Mouse (Mus musculus) heart, adult 2 months (tissue): ENCODE measurements around the gene Olfr550.
"Not testable (repeated sequence)": the region's sequence is repeated elsewhere in the genome, so short reads cannot be mapped to it uniquely, and the experiment has no call there.

Experiments
- CTCF ChIP-seq: fragments of 200-600 bp; IDR thresholded peaks from 2 replicates; pipeline ENCODE4 v1.8.1; 2022; ENCODE audit warnings: antibody characterized with exemption, mild to moderate bottlenecking, moderate library complexity
- POLR2A ChIP-seq: fragments of 200-500 bp; IDR thresholded peaks from 2 replicates; pipeline ENCODE4 v1.6.1; 2011; ENCODE audit warnings: mild to moderate bottlenecking, low read depth, low read length, control low read depth; ENCODE audit not compliant: insufficient read depth

DNA sequence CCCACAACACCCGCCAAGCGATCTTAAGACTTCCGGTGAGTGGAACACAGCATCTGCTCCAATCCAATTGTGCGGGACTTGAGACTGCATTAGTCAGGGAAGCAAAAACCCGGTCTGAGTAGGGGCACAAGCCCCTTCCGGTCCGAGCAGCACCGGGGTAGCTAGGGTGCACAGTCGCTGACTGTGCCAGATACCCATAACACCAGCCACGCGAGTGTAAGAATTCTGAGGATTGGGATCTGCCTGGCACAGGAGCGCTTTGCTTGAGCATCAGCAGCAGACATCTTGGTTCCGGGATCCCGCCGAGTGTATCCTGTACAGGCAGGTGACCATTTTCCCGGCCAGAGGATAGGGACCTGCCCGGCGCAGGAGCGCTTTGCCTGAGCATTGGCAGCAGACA is 49.1 kb downstream of the Olfr550 start:
- not testable (repeated sequence) for TF ChIP-seq CTCF, POLR2A
